Mouse (Mus musculus) liver, postnatal 0 days (tissue): ENCODE results near the gene Hoxc13.

Experiments used
- CTCF ChIP-seq: sonication (generic); IDR thresholded peaks from 2 replicates; pipeline ENCODE4 v1.5.1; 2016; ENCODE audit warnings: antibody characterized with exemption, low read depth
- EP300 ChIP-seq: IDR thresholded peaks from 2 replicates; pipeline ENCODE4 v1.6.1; 2016; ENCODE audit warnings: antibody characterized with exemption, low read depth, mild to moderate bottlenecking

- TF ChIP-seq CTCF (no peak), EP300 (no peak)
Observed at GRCm38 (mm10) chr15:102934438-102934837, 13.5 kb downstream of the Hoxc13 start.
